Mouse (Mus musculus) C2C12 (cell line): Measurements from ENCODE around the gene Otud4. TPM values are rescaled to one million over a fixed set of nuclear protein-coding genes. Genes with fewer than 3 reads are reported as not detected.

Experiments used
- H3K27me3 ChIP-seq: one replicate; pipeline ENCODE4 v1.6.1; 2011; ENCODE audit not compliant: control insufficient read depth, insufficient read depth, insufficient read length
- H3K36me3 ChIP-seq: one replicate; pipeline ENCODE4 v1.6.1; 2011; ENCODE audit not compliant: control insufficient read depth, insufficient read depth
- H3K4me3 ChIP-seq: one replicate; pipeline ENCODE4 v1.5.1; 2011; ENCODE audit warnings: mild to moderate bottlenecking, control low read depth; ENCODE audit not compliant: poor library complexity, insufficient read depth, severe bottlenecking
- H3K79me2 ChIP-seq: one replicate; pipeline ENCODE4 v1.6.1; 2011; ENCODE audit not compliant: control insufficient read depth, insufficient read depth
- H3K79me3 ChIP-seq: one replicate; pipeline ENCODE4 v1.6.1; 2011; ENCODE audit warnings: low read depth, control low read depth
- H3ac ChIP-seq: one replicate; pipeline ENCODE3; 2011; ENCODE audit warnings: low read depth; ENCODE audit not compliant: control insufficient read depth, insufficient read length
- CEBPB ChIP-seq: IDR thresholded peaks from one replicate; pipeline ENCODE4 v1.6.1; 2011; ENCODE audit warnings: low read depth, mild to moderate bottlenecking, control low read depth, moderate library complexity
- CTCF ChIP-seq: IDR thresholded peaks from one replicate; pipeline ENCODE4 v1.5.1; 2011; ENCODE audit not compliant: control insufficient read depth, insufficient read depth, insufficient read length
- FOSL1 ChIP-seq: IDR thresholded peaks from one replicate; pipeline ENCODE4 v1.8.0; 2011; ENCODE audit warnings: mild to moderate bottlenecking, low read length; ENCODE audit not compliant: poor library complexity, insufficient read depth, severe bottlenecking
- MAX ChIP-seq: IDR thresholded peaks from one replicate; pipeline ENCODE4 v1.6.1; 2011; ENCODE audit warnings: mild to moderate bottlenecking, control low read depth
- MYOD1 ChIP-seq: IDR thresholded peaks from one replicate; pipeline ENCODE4 v1.6.1; 2011; ENCODE audit warnings: low read depth; ENCODE audit not compliant: control insufficient read depth, insufficient read length
- MYOG ChIP-seq: IDR thresholded peaks from one replicate; pipeline ENCODE4 v1.6.1; 2011; ENCODE audit not compliant: control insufficient read depth, insufficient read length; ENCODE audit errors: extremely low read depth
- USF1 ChIP-seq: IDR thresholded peaks from one replicate; pipeline ENCODE4 v1.6.1; 2011; ENCODE audit warnings: low read depth, mild to moderate bottlenecking, control low read depth, moderate library complexity
- polyA plus RNA-seq: library from polyadenylated mRNA; unstranded; fragments of >200 nt; fragmentation: generic; extraction: Trizol; gene quantifications from one replicate; pipeline ENCODE4 v1.2.1, GENCODE M21; 2012; ENCODE audit warnings: missing spikeins

Gene Otud4
- polyA plus RNA-seq, 1 experiment = 12.9 TPM

DNA sequence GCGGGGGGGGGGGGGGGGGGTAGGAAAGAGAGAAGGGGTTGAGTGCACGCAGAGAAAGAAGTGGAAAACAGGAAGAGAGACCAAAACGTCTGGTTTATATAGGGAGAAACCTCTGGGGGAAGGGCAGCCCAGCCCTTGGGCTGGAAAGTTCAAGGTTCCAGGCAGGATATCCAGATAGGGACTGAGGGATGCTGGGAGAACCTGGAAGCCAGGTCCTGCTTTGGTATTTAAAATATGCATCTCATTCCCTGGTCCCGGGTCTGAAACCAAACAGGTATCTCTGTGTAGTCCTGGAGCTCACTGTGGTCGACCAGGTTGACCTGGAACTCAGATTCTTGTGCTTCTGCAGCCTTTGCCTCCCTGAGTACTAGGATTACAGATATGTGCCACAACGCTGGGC, 73.3 kb downstream of the Otud4 start:
- TF ChIP-seq FOSL1 = no peak
- no peak for TF ChIP-seq MYOG
- no peak for TF ChIP-seq CTCF
- no peak for TF ChIP-seq CEBPB
- no peak for TF ChIP-seq MYOD1
- no peak for TF ChIP-seq USF1
- TF ChIP-seq MAX = no peak
- peaks cover 21% of the 10 kb centered on the region for H3K36me3 ChIP-seq
- H3K79me2 ChIP-seq = peaks cover 56% of the 10 kb centered on the region
- no peaks in the 10 kb centered on the region for H3K27me3 ChIP-seq
- no peak overlapping the region for H3ac ChIP-seq
- H3K4me3 ChIP-seq = no peak overlapping the region
- peaks cover 44% of the 10 kb centered on the region for H3K79me3 ChIP-seq

- H3K4me3 ChIP-seq = no peak overlapping the region
- H3K36me3 ChIP-seq = peaks cover 24% of the 10 kb centered on the region
- no peaks in the 10 kb centered on the region for H3K79me2 ChIP-seq
- H3ac ChIP-seq = no peak overlapping the region
- H3K79me3 ChIP-seq = no peaks in the 10 kb centered on the region
- no peaks in the 10 kb centered on the region for H3K27me3 ChIP-seq
- no peak for TF ChIP-seq MYOD1
Measured at GRCm38 (mm10) chr8:79721537-79721936, 82.1 kb downstream of the Otud4 start.

DNA sequence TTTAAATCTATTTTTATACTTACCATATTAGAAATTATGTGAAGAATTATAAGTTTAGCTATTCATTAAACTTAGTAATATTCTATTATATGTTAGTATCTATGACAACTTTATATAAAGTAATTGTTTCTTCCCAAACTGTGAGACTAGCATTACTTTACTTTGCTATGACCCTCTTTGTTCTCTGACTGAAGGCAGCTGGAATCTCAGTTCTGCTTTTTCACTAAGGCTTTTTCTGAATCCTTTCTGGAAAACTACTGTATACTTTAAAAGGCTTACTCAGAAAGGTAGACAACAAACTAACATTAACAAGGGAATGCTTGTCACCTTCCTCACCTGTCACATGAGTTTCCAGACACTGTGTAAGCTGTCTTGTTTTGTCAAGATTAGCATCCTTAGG, 83.9 kb downstream of the Otud4 start:
- Histone ChIP-seq H3K27me3 (no peaks in the 10 kb centered on the region), H3K79me2 (no peaks in the 10 kb centered on the region), H3K4me3 (no peak overlapping the region), H3K79me3 (no peaks in the 10 kb centered on the region), H3K36me3 (peaks cover 24% of the 10 kb centered on the region), H3ac (no peak overlapping the region)
- TF ChIP-seq CEBPB = no peak
- no peak for TF ChIP-seq USF1

GRCm38 (mm10) chr8:79724589-79724988, 85.2 kb downstream of the Otud4 start:
- H3K79me3 ChIP-seq = no peaks in the 10 kb centered on the region
- H3K79me2 ChIP-seq = no peaks in the 10 kb centered on the region
- TF ChIP-seq CTCF (no peak), FOSL1 (no peak), MAX (no peak), MYOD1 (no peak), USF1 (no peak), MYOG (no peak), CEBPB (no peak)
- peaks cover 24% of the 10 kb centered on the region for H3K36me3 ChIP-seq
- H3K4me3 ChIP-seq = no peak overlapping the region
- H3K27me3 ChIP-seq = no peaks in the 10 kb centered on the region
- no peak overlapping the region for H3ac ChIP-seq

Other genes starting within 250 kb of the Otud4 start
- 11.2 TPM for gene Smad1, start 240.1 kb upstream of the Otud4 start, polyA plus RNA-seq
- 34.5 TPM for gene Abce1, start 72.1 kb downstream of the Otud4 start, polyA plus RNA-seq
- gene Anapc10, start 72.2 kb downstream of the Otud4 start, polyA plus RNA-seq = 9.2 TPM